Mouse (Mus musculus): ENCODE results near the gene Nmi.

GRCm38 (mm10) chr2:51905637-51906036, 67.7 kb downstream of the Nmi start:
- no peak for TF ChIP-seq CTCF (IDR thresholded peaks at IDR 0.05; ENCODE audit: borderline replicate concordance, extremely low read depth, insufficient read depth, insufficient read length)
- TF ChIP-seq POLR2A (IDR thresholded peaks at IDR 0.05; ENCODE audit: borderline replicate concordance, extremely low read depth, insufficient read depth, insufficient read length, poor library complexity, severe bottlenecking) = no peak
